Mouse (Mus musculus) layer of hippocampus, postnatal 10 days (tissue): ENCODE measurements around the gene Plac8. TPM values are rescaled to one million over a fixed set of nuclear protein-coding genes. Genes with fewer than 3 reads are reported as not detected.
A peak's percentile ranks its signal among the peaks of the same experiment; 100 is the strongest.

Source experiments
- DNase-seq, 2 experiments: peaks; one replicate each; pipeline ENCODE4 v3.0.0; 2021; ENCODE audit warnings: low spot score in 2 of 2
- long read RNA-seq: library from polyadenylated mRNA; stranded (forward); transcript quantifications from one replicate; pipeline ENCODE4 v2.0.0, GENCODE M21; 2023
- total RNA-seq, 2 experiments: library from RNA; stranded (reverse); gene quantifications; 2 replicates each; pipeline ENCODE4 v1.2.3; 2021

Plac8 gene
- total RNA-seq = not detected
- long read RNA-seq = 0 reads

DNA sequence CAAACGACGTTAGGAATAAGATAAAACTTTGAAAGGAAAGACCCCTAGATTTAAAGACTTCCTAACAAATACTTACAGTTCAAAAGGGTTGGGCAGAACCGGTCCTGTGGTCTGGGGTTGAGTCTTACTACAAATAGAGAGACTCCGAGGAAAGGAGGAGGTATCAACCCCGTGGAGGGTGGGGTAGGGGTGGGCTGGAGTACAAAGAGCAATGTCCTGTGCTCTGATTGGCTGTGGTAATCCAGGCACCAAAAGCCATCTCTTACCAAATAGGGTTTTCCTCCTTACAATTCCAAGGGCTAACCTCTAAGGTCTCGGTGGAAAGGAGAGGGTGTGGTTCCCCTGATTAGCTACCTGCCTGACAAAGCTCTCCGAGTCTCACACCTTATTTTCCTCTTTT, at the start of gene Plac8:
Gene Plac8 (minus strand): TSS at position 177 of the 400 bp plus-strand sequence.
- DNase-seq = no peak

DNA sequence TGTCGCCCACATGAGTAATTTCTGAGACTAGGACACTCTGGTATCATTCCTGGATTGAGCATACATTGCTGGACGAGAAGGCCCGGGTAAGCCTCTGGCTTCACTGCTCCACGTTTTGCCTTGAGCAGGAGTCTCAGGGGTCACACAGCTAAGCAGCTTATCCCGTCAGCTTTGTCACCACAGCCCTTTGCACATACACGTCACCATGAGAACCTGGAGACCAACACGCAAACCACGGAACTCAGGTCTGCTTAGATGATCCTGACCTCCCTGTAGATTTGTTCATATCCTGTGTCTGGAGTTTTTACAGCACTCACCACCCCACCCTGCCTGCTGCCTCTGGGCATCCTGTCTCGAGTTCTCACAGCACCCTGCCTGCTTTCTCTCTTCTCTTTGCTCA, 48.9 kb upstream of the Plac8 start:
- no peak for DNase-seq

DNA sequence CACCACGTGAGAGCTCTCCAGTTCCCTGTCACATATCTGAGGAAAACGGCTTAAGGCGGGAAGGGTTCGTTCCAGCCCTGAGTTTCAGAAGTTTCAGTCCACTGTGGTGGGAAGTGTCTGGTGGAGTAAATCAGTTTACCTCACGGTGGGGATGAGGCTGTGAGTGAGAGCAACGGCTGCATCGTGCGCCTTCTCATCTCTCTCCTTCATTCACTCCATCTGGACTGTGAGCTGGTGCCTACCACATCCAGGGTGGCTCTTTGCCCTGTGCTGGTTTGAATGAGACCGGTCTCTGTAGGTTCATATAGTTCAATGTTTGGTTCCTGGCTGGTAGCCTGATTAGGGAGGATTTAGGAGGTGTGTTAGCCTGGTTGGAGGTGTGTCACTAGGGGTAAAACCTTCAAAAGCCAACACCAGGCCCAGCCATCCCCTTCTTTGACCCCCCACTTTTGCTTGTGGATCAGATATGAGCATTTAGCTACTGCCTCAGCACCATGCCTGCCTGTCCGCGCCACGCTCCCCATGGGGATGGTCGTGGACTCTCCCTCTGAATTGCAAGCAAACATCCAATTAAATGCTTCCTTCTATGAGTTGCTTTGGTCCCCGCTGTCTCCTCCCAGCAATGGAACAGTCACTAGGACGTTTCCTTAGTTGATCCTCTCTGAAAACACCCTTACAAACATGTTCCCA, 47.7 kb upstream of the Plac8 start:
- no peak for DNase-seq

DNA sequence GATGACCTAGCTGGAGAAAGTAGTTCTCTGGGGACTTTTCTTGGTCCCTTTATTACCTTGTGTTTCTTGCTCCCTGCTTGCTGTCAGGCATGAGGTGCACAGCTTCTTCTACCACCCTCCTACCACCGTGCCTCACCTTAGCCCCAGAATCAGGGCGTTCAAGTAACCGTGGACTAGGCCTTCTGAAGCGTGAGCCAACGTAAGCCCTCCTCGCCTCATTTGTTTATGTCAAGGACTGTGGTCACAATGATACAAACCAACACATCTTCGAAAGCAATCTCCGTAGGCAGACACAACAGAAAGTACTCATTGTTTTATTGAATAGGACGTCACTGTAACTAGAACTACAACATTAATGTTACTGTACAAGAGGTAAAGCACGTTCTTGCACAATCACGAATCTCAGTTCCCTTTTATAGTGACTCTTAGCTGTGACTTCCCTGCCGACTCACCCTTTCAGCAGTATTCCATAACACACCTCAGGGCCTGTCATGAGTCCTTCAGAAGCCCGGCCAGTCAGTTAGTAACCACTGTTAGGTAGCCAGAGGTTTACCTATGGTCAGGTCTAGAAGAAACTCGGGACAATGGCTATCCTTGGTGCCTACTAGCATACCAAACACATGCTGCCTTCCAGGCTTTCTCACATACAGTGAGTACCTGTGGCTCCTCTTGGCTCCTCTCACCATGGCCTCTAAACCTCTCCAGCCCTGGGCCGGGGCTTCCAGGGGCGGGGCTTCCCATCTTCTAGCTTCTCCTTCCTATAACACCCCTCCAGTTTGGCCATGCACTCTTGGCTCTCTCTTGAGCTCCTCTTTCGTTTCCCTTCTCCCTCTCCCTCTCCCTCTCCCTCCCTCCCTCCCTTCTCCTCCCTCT, 42.1 kb upstream of the Plac8 start:
- DNase-seq = no peak

DNA sequence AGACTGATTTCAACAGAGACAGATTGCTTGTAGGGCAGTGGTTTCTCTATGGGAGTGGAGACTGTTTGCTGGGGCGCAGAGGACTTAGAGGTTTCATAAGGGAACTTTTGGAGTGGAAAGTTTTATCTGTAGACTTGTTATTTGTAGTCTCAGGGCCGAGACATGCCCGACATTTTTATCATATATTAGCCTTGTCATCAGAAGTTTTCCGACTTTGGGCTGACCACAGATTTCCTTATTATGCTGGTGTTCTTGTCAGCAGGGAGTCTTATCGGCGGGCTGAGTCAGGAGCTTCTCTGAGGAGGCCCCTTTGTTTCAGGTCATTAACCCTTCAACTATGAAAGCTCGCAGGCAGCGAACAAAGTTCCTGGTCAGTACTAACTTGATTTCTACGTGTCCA, 35.8 kb upstream of the Plac8 start:
- DNase-seq = no peak

DNA sequence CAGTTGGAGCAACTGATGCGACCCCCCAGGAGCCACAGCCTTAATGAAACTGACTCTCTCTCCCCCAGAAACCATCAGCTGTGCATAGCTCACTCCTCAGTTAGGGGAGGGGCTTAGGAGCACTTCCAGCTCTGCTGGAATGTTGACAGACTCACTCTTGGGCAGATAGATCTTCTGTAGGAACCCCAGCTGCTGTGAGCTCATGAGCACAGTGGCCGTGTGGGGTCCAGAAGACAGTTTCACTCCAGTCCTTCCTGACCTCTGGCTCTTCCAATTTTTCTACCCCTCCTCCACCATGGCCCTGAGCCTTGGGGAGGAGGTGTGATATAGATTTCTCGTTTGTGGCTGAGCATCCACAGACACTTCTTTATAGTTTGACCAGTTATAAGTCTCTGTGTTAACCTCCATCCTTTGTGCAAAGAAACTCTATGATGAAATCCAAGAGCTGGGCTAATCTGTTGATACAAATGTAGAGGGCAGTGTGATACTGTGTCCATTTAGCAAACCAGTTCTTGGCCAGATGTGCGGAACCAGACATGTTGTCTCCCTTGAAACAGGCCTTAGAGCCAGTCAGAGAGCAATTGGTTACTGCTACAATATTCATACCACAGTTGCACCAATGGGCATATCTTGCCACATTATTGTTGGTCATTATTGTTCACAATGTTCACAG, 35.2 kb upstream of the Plac8 start:
- no peak for DNase-seq

DNA sequence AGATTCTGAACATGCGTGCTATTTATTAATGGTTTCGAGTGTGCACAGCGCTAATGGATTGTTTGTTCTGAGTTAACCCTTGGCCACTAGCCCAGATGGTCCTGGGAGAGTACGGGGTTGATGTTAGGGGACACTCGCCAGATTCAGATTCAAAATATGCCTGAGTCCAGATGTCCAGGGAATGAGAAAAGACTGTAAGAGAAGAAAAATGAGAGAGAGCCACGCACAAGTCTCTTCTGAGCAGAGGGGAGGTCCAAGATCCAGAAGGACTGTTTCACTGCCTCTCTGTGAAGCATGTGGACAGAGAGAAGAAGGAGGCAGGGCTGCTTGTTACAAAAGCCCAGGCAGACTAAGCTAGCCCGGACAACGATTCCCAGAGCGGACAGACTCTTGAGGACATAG, 33.8 kb upstream of the Plac8 start:
- peak in 1 of 2 experiments; percentile 11 for DNase-seq

DNA sequence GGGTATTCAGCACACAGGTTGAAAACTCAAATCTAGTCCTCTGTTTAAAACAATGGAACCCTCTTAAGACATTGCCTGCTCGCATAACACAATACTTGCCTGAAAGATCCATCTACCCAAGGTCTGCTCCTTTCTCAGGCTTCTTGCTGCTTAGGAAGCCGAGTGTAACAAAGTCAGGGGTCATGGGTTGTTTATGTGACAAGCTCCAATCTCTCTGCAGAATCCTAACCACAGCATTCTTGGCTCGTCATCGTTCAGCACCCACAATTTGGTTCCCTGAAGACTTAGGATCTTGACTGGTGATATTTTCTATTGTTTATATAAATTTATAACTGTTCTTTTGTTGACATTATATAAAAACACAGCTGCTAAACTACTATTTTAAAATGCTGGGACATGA, 32.0 kb upstream of the Plac8 start:
- no peak for DNase-seq

DNA sequence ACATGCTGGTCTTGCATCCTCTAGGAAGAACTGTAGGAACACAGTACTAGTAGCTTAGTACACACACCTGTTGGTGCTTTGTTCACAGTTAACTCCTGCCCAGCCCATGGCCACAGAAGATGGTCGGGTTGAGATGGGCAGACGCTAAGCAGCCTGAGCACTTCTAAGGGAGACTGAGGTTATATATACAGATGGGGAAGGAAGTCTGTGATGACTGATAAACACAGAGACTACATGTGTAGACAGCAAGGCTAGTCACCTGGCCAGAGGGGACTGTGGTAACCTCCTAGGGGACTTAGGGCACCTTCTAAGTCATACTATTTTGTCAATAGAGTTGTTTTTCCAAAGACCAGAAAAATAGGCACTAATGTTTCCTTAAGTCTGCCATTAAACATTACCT, 29.8 kb upstream of the Plac8 start:
- DNase-seq = no peak

DNA sequence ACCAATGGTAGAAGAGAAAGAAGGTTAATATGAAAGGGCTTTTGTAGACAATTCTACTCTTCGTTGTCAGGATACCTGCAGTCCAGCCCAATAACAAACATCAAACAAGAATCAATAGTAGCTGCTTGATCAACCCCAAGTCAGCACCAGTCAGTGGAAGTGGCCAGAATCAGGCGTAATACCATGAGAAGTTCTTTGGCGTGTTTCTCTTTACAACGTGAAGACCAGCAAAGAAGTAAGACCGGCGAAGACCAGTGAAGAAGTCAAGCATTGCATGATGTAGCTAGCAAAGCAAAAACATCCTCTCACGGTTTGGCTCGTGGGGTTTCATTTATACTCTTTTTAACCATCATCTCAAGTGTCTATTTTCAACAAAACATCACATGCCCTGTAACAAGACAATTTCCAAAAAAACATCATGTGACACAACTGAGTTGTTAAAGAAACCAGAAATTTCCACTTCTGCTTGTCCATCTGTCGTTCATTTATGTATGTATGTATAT, 27.0 kb upstream of the Plac8 start:
- DNase-seq = no peak

DNA sequence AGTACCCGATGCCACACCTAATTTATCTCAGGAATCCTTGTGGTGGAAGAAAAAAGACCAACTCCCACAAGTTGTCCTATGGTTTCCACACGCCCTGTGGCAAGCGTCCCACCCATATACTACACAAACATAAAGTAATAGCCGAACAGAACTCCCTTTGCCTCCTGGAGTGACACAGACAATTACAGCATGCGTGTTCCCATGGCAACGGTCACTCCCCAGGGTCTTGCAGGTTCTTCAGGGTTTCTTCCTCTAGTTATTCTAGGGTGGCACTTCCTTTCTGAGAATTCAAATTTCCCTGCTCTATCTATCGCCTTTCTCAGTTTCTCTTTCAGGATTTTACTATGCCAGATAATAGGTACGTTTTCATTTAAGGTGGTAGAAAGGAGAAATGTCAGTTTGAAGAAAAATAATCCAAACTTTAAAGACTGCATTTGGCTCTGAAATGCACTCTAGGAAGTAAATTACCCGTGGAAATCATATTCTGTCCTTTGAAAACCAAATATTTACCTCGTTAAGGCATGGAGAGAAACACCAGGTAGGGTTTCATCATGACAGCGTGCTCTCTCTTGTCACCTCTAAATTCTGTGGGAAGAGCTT, 25.9 kb upstream of the Plac8 start:
- DNase-seq = no peak

DNA sequence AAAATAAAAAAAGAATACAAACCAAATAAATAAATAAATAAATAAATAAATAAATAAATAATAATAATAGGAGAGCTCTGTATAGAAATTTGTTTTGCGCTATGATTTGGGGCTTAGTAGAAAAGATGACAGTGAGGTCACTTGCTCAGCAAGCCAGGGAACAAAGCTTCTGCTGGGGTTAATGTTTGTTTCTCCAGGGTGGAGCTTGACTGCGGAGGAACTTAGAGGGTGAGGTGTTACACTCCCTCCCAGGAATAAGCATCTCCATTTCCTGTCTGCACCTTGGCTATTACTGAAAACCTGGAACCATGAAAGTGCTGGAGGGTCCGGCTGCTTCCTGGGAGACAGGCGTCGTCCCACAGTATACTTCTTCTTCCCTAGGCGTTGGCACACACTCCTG, 24.0 kb upstream of the Plac8 start:
- no peak for DNase-seq

DNA sequence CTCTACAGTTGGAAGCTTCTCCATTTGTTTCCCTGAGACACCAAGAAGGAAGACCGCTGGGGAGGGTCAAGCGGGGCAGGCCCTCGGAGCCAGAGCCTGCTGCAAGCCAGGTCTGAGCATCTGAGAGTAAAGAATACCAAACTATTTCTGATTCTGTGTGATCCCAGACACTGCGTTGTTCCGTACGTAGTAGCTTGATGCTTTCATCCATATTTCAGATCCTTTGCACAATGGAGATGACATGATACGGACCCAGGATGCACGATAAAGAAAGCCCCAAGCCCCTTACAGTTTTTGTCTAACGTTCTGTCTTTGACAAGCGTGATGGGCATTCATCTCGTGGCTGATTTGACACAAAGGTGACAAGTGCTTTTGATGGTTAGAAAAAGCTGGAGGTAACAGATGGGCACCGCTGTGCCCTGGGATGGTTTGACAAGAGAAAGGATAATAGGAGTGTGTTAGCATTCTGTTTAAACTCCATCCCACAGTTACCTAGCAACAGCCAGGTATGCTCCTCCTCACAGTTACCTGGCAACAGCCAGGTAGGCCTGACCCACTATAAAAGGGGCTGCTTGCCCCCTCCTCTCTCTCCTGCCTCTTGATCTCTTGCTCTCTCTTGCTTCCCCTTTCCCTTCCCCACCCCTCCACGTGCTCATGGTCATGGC, 22.9 kb upstream of the Plac8 start:
- no peak for DNase-seq

DNA sequence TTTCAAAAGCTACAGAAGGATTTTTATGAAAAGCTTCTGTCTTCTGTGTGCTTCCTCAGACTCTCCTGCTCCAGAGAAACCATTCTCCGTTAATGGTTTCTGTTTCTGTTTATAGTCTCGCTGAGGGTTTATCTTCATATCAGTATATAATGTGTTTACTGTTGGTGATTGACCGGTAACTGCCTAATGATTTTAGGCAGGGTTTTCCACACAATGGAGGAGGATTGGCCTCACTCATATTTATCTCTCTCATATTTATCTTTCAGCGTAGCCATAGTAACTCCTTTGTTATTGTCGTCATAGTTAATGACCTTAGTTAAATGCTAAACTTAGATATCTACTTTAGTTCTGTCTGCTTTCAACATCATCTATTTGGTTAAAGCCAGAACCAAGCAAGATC, 18.5 kb upstream of the Plac8 start:
- no peak for DNase-seq

DNA sequence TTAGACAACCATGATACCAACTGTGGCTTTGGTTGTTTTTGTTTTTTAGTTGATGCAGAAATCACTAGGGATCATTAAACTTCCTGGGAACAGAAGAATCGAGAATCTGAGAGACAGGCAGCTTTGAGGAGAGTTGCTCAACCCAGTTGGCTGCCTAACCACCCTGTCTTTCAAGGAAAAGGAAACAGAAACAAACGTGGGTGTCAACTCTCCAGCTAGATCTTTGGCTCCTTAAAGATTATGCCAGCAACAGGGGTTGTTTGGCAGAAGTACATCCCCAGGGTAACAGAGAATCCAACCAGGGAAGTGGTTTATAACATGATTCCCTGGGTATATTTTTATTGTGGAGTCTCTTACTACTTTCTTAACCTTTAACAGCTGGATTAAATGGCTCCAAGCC, 15.6 kb upstream of the Plac8 start:
- no peak for DNase-seq

DNA sequence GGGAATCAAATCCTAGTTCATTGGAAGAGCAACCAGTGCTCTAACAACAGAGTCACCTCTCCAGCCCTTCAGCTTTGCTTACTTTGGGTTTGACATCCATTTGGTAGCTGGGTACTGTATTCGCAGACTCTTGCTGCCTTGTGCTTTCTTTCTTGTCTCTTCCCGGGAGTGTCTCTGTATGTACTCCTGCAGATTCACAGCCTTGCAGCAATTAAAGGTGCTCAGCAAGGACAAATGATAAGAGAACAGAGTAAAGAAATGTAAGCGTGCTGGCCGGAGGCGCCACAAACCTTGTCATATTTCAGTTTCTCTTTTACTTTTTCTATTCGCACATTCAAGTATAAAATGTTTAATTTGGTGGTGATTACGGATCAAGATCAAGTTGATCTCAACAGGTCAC, 15.1 kb upstream of the Plac8 start:
- no peak for DNase-seq

DNA sequence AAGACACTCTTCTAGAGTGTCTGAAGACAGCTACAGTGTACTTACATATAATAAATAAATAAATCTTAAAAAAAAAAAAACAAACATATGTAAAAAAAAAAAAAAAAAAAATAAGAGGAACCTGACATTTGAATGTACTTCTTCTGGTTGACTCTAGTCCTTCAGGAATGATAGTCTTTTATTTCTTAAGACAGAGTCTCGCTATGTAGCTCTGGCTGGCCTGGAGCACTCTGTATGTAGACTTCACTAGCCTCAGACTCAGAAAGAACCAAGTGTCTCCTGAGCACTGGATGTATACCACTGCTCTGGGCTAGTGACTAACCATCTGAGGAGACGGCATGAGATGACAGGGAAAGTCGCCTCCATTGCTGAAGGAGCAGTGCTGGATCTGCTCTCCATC, 13.6 kb upstream of the Plac8 start:
- no peak for DNase-seq

DNA sequence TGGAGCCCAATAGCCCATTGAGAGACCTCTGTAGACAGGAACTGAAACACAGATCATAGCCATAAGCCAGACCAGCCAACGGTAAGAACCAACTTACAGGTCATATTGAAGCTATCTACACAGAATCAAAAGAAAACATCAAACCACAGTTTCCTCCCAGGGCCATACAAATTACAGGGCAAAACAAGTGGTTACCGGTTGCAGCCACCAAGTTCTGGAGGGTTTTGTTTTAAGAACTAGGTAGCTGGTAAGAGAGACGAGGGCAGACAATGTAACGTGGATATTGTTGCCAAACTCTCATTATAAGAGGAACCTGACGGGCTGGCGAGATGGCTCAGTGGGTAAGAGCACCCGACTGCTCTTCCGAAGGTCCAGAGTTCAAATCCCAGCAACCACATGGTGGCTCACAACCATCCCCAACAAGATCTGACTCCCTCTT, 13.2 kb upstream of the Plac8 start:
- no peak for DNase-seq

DNA sequence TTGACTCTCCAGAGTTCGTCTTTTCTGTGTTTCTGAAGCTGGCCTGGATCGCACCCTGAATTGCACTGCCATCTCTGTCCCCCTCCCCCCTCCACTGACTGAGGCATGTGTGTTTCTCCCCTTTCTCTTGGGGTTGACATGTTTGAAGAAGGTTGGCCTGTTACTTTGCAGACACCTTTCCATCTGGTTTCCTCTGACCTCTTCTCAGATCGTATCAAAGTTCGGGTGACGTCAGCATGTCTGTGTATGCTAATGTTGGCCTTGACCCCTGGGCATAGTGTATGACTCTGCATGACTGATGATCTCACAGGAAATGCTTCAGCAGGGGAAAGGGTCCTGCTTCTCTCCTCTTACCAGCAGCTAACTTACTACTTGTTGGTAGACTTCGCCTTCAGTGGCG, 11.0 kb upstream of the Plac8 start:
- DNase-seq = no peak

DNA sequence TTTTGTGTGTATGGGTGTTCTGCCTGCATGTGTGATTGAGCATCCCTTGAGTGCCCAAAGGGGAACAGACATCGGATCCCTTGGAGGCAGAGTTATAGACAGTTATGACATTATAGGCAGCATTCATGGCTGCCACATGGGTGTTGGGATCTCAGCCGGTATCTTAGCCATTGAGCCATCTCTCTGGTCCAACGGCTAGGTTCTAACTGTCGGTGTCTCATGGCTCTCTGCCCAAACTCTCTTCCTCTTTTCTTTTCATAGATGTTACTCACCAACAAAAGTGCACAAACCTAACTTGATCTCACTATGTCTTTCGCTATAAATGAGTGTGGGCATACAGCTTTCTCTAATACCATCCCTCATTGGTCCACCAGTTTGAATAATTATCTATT, 10.4 kb upstream of the Plac8 start:
- no peak for DNase-seq
